Mouse (Mus musculus): ENCODE measurements around the gene Smim22.
A peak's percentile ranks its signal among the peaks of the same experiment; 100 is the strongest.

DNA sequence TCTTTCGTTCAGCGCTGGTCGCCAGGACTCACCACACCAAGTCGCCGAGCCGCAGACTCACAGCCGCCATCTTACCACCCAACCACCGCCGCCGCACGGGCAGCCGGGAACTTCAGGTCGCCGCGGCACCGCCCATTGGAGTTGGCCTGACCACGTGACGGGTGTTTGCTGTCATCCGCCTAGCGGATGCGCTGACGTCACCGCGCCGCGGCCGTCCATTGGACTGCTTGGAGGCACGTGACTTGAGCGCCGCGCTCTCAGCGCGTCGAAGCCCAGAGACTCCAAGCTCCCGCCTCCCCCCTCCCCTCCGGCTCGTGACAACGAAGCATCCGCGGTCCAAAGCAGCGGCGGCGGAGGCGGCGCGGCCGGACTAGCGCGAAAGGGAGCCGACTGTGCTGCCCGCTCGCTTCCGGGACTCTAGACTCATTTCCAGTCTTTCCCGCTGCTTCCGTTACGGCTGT lies 42.7 kb downstream of the Smim22 start, which contains the start of the genes Glyr1 and Ubn1:
- peak; percentile 82 for TF ChIP-seq POLR2A (IDR thresholded peaks at IDR 0.05; ENCODE audit: borderline replicate concordance, insufficient read depth, low read length)
- TF ChIP-seq CTCF (IDR thresholded peaks at IDR 0.05; ENCODE audit: borderline replicate concordance, insufficient read depth, low read depth, low read length): no peak
